Mouse (Mus musculus) kidney, embryonic 16.5 days (tissue): Measurements from ENCODE around the gene Ppp1r9a. TPM values are rescaled to one million over a fixed set of nuclear protein-coding genes. Genes with fewer than 3 reads are reported as not detected.
"Not testable (repeated sequence)": the region's sequence is repeated elsewhere in the genome, so short reads cannot be mapped to it uniquely, and the experiment has no call there.

Source experiments
- ATAC-seq: fragments of 200-750 bp; cut with Nextera tagmentation; 2 replicates; pipeline ENCODE4 v1.8.0; 2017; ENCODE audit warnings: moderate TSS enrichment; ENCODE audit not compliant: low FRiP score, low TSS enrichment
- H3K27ac ChIP-seq: fragments of 300-500 bp; sonication (generic); 2 replicates; pipeline ENCODE4 v1.5.1; 2014; ENCODE audit warnings: low read length
- H3K27me3 ChIP-seq: fragments of 300-500 bp; sonication (generic); 2 replicates; pipeline ENCODE4 v1.6.1; 2014; ENCODE audit warnings: low read length, control low read depth, mixed read lengths; ENCODE audit not compliant: insufficient read depth
- H3K36me3 ChIP-seq: fragments of 300-500 bp; sonication (generic); 2 replicates; pipeline ENCODE4 v1.6.1; 2014; ENCODE audit warnings: low read length, control low read depth, mixed read lengths; ENCODE audit not compliant: insufficient read depth
- H3K4me1 ChIP-seq: fragments of 300-500 bp; sonication (generic); 2 replicates; pipeline ENCODE4 v1.6.1; 2014; ENCODE audit warnings: low read length, control low read depth, mixed read lengths; ENCODE audit not compliant: insufficient read depth
- H3K4me2 ChIP-seq: fragments of 300-500 bp; sonication (generic); replicated peaks from 2 replicates; pipeline ENCODE4 v1.6.1; 2014; ENCODE audit warnings: low read depth, low read length
- H3K4me3 ChIP-seq: fragments of 300-500 bp; sonication (generic); 2 replicates; pipeline ENCODE4 v1.5.1; 2014; ENCODE audit warnings: mild to moderate bottlenecking, low read length
- H3K9ac ChIP-seq: fragments of 300-500 bp; sonication (generic); replicated peaks from 2 replicates; pipeline ENCODE4 v1.6.1; 2014; ENCODE audit warnings: low read length
- H3K9me3 ChIP-seq: fragments of 300-500 bp; sonication (generic); 2 replicates; pipeline ENCODE4 v1.6.1; 2016; ENCODE audit warnings: low read length, control low read depth
- WGBS: fragments of 180-500 bp; shearing (Covaris S2); extraction: QIAGEN DNeasy Blood & Tissue Kit; methylation state at CpG from one replicate; pipeline ENCODE4 v1.1.7; 2014; 5-methylcytosine and 5-hydroxymethylcytosine counted together
- polyA plus RNA-seq: library from polyadenylated mRNA; unstranded; fragments of >200 nt; fragmentation: Nextera tagmentation; extraction: Ambion mirVana; gene quantifications from 2 replicates; pipeline ENCODE4 v1.2.1, GENCODE M21; 2015

Ppp1r9a gene
- polyA plus RNA-seq, 1 experiment from 2014 or later, result 14.9 TPM

- Histone ChIP-seq H3K27me3 (no peaks in the 10 kb centered on the region), H3K4me1 (peaks cover 8% of the 10 kb centered on the region), H3K9ac (0 out of 2 replicates have a peak overlapping the region, but pooled peaks have one; percentile 29), H3K27ac (0 out of 2 replicates have a peak overlapping the region, but pooled peaks have one; percentile 16), H3K4me3 (no peak overlapping the region), H3K36me3 (no peaks in the 10 kb centered on the region), H3K4me2 (peak overlapping the region; percentile 17; the same call in 1 of the 2 replicates), H3K9me3 (no peaks in the 10 kb centered on the region)
- 33% methylated on average over 10 of the region's 10 CpGs for WGBS
- ATAC-seq, result peak; percentile 81
These were observed 7.4 kb downstream of the Ppp1r9a start for GRCm38 (mm10) chr6:4910042-4910634.

GRCm38 (mm10) chr6:4918470-4918869, 15.8 kb downstream of the Ppp1r9a start:
- Histone ChIP-seq H3K27me3 (no peaks in the 10 kb centered on the region), H3K27ac (peak overlapping the region; percentile 27; the same call in 1 of the 2 replicates), H3K4me2 (no peak overlapping the region), H3K4me1 (0 out of 2 replicates have a peak, but pooled peaks cover 3% of the 10 kb centered on the region), H3K36me3 (peaks cover 4% of the 10 kb centered on the region; the same call in 1 of the 2 replicates), H3K9me3 (no peaks in the 10 kb centered on the region), H3K4me3 (no peak overlapping the region), H3K9ac (no peak overlapping the region)
- no peak for ATAC-seq
- 57% methylated on average over 5 of the region's 5 CpGs for WGBS

GRCm38 (mm10) chr6:4923791-4924190, 21.1 kb downstream of the Ppp1r9a start:
- H3K4me3 ChIP-seq, H3K4me1 ChIP-seq, H3K4me2 ChIP-seq, H3K9ac ChIP-seq, H3K9me3 ChIP-seq, H3K27me3 ChIP-seq, H3K36me3 ChIP-seq, H3K27ac ChIP-seq: not testable (repeated sequence)
- ATAC-seq, result peak; percentile 67; the same call in 1 of the 2 replicates

- 57% methylated on average over 14 of the region's 14 CpGs for WGBS
- H3K27ac ChIP-seq, result no peak overlapping the region
- no peaks in the 10 kb centered on the region for H3K4me1 ChIP-seq
- H3K36me3 ChIP-seq, result no peaks in the 10 kb centered on the region
- no peaks in the 10 kb centered on the region for H3K27me3 ChIP-seq
- no peak overlapping the region for H3K4me3 ChIP-seq
- no peaks in the 10 kb centered on the region for H3K9me3 ChIP-seq
- no peak overlapping the region for H3K9ac ChIP-seq
- H3K4me2 ChIP-seq, result no peak overlapping the region
- ATAC-seq, result peak; percentile 46; the same call in 1 of the 2 replicates
These were observed 23.4 kb downstream of the Ppp1r9a start for GRCm38 (mm10) chr6:4925966-4926687.

GRCm38 (mm10) chr6:4930321-4930720, 27.6 kb downstream of the Ppp1r9a start:
- Histone ChIP-seq H3K4me3 (no peak overlapping the region), H3K9ac (no peak overlapping the region), H3K4me1 (0 out of 2 replicates have a peak, but pooled peaks cover under 1% of the 10 kb centered on the region), H3K27ac (no peak overlapping the region), H3K9me3 (no peaks in the 10 kb centered on the region), H3K27me3 (no peaks in the 10 kb centered on the region), H3K4me2 (no peak overlapping the region), H3K36me3 (no peaks in the 10 kb centered on the region)
- ATAC-seq, result no peak
- 88% methylated on average over 3 of the region's 3 CpGs for WGBS

- Histone ChIP-seq H3K4me1 (peaks cover 18% of the 10 kb centered on the region), H3K27me3 (no peaks in the 10 kb centered on the region), H3K4me3 (no peak overlapping the region), H3K9ac (no peak overlapping the region), H3K9me3 (no peaks in the 10 kb centered on the region), H3K27ac (0 out of 2 replicates have a peak overlapping the region, but pooled peaks have one; percentile 25), H3K36me3 (no peaks in the 10 kb centered on the region), H3K4me2 (no peak overlapping the region)
- no peak for ATAC-seq
- WGBS, result 42% methylated on average over 3 of the region's 3 CpGs
These were observed 36.2 kb downstream of the Ppp1r9a start for GRCm38 (mm10) chr6:4938901-4939300.

- no peak for ATAC-seq
- no peaks in the 10 kb centered on the region for H3K36me3 ChIP-seq
- H3K4me1 ChIP-seq, result peaks cover 18% of the 10 kb centered on the region
- no peaks in the 10 kb centered on the region for H3K9me3 ChIP-seq
- no peak overlapping the region for H3K27ac ChIP-seq
- H3K9ac ChIP-seq, result no peak overlapping the region
- no peak overlapping the region for H3K4me3 ChIP-seq
- no peak overlapping the region for H3K4me2 ChIP-seq
- H3K27me3 ChIP-seq, result no peaks in the 10 kb centered on the region
- 45% methylated on average over 6 of the region's 6 CpGs for WGBS
These were observed 37.4 kb downstream of the Ppp1r9a start for GRCm38 (mm10) chr6:4940086-4940485.

GRCm38 (mm10) chr6:4940639-4941038, 37.9 kb downstream of the Ppp1r9a start:
- Histone ChIP-seq H3K4me3 (no peak overlapping the region), H3K27ac (no peak overlapping the region), H3K9me3 (no peaks in the 10 kb centered on the region), H3K4me2 (no peak overlapping the region), H3K27me3 (no peaks in the 10 kb centered on the region), H3K36me3 (no peaks in the 10 kb centered on the region), H3K4me1 (peaks cover 15% of the 10 kb centered on the region), H3K9ac (no peak overlapping the region)
- ATAC-seq, result no peak
- 93% methylated on average over 9 of the region's 9 CpGs for WGBS

GRCm38 (mm10) chr6:4943821-4944220, 41.1 kb downstream of the Ppp1r9a start:
- H3K9ac ChIP-seq, result no peak overlapping the region
- no peak for ATAC-seq
- no peaks in the 10 kb centered on the region for H3K9me3 ChIP-seq
- no peaks in the 10 kb centered on the region for H3K27me3 ChIP-seq
- no peak overlapping the region for H3K4me3 ChIP-seq
- H3K27ac ChIP-seq, result no peak overlapping the region
- no peaks in the 10 kb centered on the region for H3K36me3 ChIP-seq
- 75% methylated on average over 2 of the region's 2 CpGs for WGBS
- peaks cover 10% of the 10 kb centered on the region for H3K4me1 ChIP-seq
- H3K4me2 ChIP-seq, result no peak overlapping the region

GRCm38 (mm10) chr6:4948056-4948455, 45.3 kb downstream of the Ppp1r9a start:
- H3K9ac ChIP-seq, result no peak overlapping the region
- ATAC-seq, result no peak
- 87% methylated on average over 4 of the region's 4 CpGs for WGBS
- peaks cover 14% of the 10 kb centered on the region; the same call in 1 of the 2 replicates for H3K4me1 ChIP-seq
- H3K4me2 ChIP-seq, result no peak overlapping the region
- H3K27me3 ChIP-seq, result no peaks in the 10 kb centered on the region
- H3K4me3 ChIP-seq, result no peak overlapping the region
- no peak overlapping the region for H3K27ac ChIP-seq
- no peaks in the 10 kb centered on the region for H3K9me3 ChIP-seq
- no peaks in the 10 kb centered on the region for H3K36me3 ChIP-seq
